Mouse (Mus musculus) C2C12 (cell line): ENCODE results near the gene Pifo. TPM values are rescaled to one million over a fixed set of nuclear protein-coding genes. Genes with fewer than 3 reads are reported as not detected.
"Not testable (repeated sequence)": the region's sequence is repeated elsewhere in the genome, so short reads cannot be mapped to it uniquely, and the experiment has no call there.

Experiments used
- H3K27me3 ChIP-seq: one replicate; pipeline ENCODE4 v1.6.1; 2011; ENCODE audit not compliant: control insufficient read depth, insufficient read depth, insufficient read length
- H3K36me3 ChIP-seq: one replicate; pipeline ENCODE4 v1.6.1; 2011; ENCODE audit not compliant: control insufficient read depth, insufficient read depth
- H3K4me3 ChIP-seq: one replicate; pipeline ENCODE4 v1.5.1; 2011; ENCODE audit warnings: mild to moderate bottlenecking, control low read depth; ENCODE audit not compliant: poor library complexity, insufficient read depth, severe bottlenecking
- H3K79me2 ChIP-seq: one replicate; pipeline ENCODE4 v1.6.1; 2011; ENCODE audit not compliant: control insufficient read depth, insufficient read depth
- H3K79me3 ChIP-seq: one replicate; pipeline ENCODE4 v1.6.1; 2011; ENCODE audit warnings: low read depth, control low read depth
- H3ac ChIP-seq: one replicate; pipeline ENCODE3; 2011; ENCODE audit warnings: low read depth; ENCODE audit not compliant: control insufficient read depth, insufficient read length
- CEBPB ChIP-seq: IDR thresholded peaks from one replicate; pipeline ENCODE4 v1.6.1; 2011; ENCODE audit warnings: low read depth, mild to moderate bottlenecking, control low read depth, moderate library complexity
- CTCF ChIP-seq: IDR thresholded peaks from one replicate; pipeline ENCODE4 v1.5.1; 2011; ENCODE audit not compliant: control insufficient read depth, insufficient read depth, insufficient read length
- FOSL1 ChIP-seq: IDR thresholded peaks from one replicate; pipeline ENCODE4 v1.8.0; 2011; ENCODE audit warnings: mild to moderate bottlenecking, low read length; ENCODE audit not compliant: poor library complexity, insufficient read depth, severe bottlenecking
- MAX ChIP-seq: IDR thresholded peaks from one replicate; pipeline ENCODE4 v1.6.1; 2011; ENCODE audit warnings: mild to moderate bottlenecking, control low read depth
- MYOD1 ChIP-seq: IDR thresholded peaks from one replicate; pipeline ENCODE4 v1.6.1; 2011; ENCODE audit warnings: low read depth; ENCODE audit not compliant: control insufficient read depth, insufficient read length
- MYOG ChIP-seq: IDR thresholded peaks from one replicate; pipeline ENCODE4 v1.6.1; 2011; ENCODE audit not compliant: control insufficient read depth, insufficient read length; ENCODE audit errors: extremely low read depth
- USF1 ChIP-seq: IDR thresholded peaks from one replicate; pipeline ENCODE4 v1.6.1; 2011; ENCODE audit warnings: low read depth, mild to moderate bottlenecking, control low read depth, moderate library complexity
- polyA plus RNA-seq: library from polyadenylated mRNA; unstranded; fragments of >200 nt; fragmentation: generic; extraction: Trizol; gene quantifications from one replicate; pipeline ENCODE4 v1.2.1, GENCODE M21; 2012; ENCODE audit warnings: missing spikeins

The Pifo gene
- polyA plus RNA-seq, 1 experiment: not detected

DNA sequence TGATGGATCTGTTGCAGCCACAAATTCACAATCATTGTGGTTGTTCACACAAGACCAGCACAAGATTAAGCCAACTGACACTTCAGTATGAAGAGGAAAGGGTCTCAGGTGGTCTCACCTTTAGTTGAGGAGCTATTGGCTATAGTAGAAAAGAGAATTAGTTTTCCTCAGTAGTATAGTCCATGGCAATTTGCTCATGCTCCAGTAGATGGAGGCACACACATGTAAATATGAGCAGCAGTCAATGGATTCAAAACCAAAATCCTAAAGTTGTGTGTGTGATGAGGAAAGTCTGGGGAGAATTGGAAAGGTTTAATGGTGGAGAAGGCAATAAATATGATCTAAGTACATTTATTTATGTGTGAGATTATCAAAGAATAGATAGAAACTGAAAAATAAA, 7.4 kb upstream of the Pifo start:
- H3ac ChIP-seq: no peak overlapping the region
- TF ChIP-seq MYOG (no peak), CTCF (no peak), MYOD1 (no peak), USF1 (no peak), FOSL1 (no peak), CEBPB (no peak), MAX (no peak)
- H3K27me3 ChIP-seq: no peaks in the 10 kb centered on the region
- no peaks in the 10 kb centered on the region for H3K79me2 ChIP-seq
- H3K36me3 ChIP-seq: no peaks in the 10 kb centered on the region
- H3K4me3 ChIP-seq: no peak overlapping the region
- H3K79me3 ChIP-seq: no peaks in the 10 kb centered on the region

DNA sequence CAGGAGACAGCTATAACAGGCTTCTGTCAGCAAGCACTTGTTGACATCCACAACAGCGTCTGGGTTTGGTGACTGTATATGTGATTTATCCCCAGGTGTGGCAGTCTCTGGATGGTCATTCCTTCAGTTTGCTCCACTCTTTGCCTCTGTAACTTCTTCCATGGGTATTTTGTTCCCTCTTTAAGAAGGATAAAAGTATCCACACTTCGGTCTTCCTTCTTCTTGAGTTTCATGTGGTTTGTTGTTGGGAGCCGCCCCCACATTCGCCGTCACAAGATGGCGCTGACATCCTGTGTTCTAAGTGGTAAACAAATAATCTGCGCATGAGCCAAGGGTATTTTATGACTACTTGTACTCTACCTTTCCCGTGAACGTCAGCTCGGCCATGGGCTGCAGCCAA, 11.1 kb downstream of the Pifo start:
- H3ac ChIP-seq, H3K4me3 ChIP-seq, H3K27me3 ChIP-seq, H3K36me3 ChIP-seq, H3K79me3 ChIP-seq, H3K79me2 ChIP-seq: not testable (repeated sequence)

DNA sequence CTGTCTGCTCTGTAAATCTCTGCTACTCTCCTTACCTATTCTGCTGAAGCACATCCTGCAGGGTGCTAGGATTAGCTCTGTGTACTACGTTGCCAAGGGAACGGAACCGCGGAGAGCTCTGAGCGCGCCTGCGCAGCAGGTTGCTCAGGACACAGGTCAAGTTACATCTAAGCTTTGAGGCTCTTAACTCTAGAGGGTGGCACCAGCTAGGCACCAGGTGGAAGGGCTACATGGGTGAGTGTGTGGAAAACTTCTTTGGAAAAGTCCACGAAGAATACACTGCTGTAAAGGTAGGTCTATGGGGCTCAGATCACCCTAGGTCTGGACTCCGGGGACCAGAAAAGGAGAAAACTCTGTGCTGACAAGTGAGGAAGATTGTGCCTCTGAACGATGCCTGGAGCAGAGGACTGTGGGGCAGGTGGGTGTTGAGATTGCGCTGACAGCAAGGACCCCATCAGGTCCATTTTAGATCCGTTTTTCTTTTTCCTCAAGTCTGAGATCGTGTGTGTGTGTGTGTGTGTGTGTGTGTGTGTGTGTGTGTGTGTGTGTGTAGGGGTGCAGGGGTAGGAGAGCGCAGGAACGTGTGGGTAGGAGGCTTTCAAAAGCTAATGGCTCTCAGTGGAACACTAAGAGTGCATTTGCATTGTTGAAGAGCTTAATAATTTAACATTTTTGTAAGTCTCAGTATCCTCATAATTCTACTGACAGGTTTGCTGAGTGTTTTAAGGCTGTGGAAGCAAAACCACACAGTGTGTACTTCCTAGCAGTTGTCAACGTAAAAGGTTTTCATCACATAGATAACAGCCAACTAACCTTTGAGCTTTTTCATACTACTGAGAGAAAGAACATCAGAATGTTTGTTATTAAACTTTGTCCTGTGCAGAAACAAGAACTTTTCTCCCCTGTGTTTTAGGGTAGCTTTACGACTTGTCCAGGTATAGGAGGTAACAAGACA, 12.8 kb downstream of the Pifo start:
- H3K27me3 ChIP-seq: no peaks in the 10 kb centered on the region
- H3K4me3 ChIP-seq: no peak overlapping the region
- no peaks in the 10 kb centered on the region for H3K79me2 ChIP-seq
- no peaks in the 10 kb centered on the region for H3K79me3 ChIP-seq
- TF ChIP-seq MYOG: no peak
- TF ChIP-seq CTCF: no peak
- TF ChIP-seq MYOD1: no peak
- no peak for TF ChIP-seq FOSL1
- TF ChIP-seq CEBPB: no peak
- TF ChIP-seq USF1: no peak
- no peak for TF ChIP-seq MAX
- H3ac ChIP-seq: no peak overlapping the region
- no peaks in the 10 kb centered on the region for H3K36me3 ChIP-seq

DNA sequence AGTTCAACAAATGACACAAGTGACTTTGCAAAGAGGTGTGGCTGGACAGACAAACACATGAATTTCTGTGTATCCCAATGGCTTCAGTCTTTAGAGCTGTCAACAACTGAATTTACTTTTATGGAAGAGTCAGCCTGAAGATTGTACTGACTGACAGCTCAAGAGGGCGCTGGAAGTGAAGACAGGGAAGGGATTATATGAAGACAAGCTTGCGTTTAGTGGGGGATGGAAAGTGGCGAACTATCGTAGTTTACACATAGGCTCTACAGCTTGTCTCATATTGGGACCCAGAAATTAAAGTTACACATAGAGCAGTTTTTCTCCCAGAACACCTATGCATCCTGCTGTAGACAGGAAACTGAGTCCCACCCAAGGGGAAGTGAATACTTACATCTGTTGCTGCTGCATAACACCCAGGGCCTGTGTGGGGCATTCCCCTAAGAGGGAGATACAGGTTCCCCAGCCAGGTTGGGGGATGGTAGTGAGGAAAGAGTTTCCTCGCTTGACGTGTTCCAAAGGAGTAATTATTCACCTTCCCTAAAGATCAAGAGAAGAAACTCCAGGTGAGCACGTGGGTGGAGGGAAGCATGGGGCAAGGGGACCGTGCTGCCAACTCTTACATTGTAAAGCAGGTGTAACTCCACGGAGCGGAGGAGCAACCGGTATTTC, 13.6 kb downstream of the Pifo start:
- Histone ChIP-seq H3K27me3 (no peaks in the 10 kb centered on the region), H3K79me2 (no peaks in the 10 kb centered on the region), H3K36me3 (no peaks in the 10 kb centered on the region), H3K4me3 (peak overlapping the region; percentile 2), H3ac (no peak overlapping the region), H3K79me3 (no peaks in the 10 kb centered on the region)
- TF ChIP-seq CEBPB (no peak), MAX (no peak), CTCF (no peak), USF1 (no peak), FOSL1 (no peak), MYOG (no peak), MYOD1 (no peak)

DNA sequence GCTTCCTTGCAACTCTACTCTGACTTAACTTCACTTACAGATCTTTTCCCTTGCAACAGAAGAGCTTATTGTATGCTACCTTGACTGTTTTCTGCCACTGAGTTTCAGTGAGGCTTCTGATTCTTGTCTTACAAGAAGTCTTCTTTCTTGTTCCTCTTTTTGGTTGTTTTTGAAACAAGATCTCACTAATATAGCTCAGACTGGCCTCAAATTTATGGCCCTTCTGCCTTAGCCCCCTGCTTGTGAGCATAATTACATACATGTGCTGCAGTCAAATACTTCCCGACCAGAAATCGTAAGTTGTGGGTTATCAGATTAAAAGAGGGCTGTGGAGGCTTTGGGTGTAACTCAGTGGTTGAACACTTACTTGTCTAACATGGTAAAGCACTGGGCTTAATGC, 19.7 kb downstream of the Pifo start:
- Histone ChIP-seq H3K79me2 (no peaks in the 10 kb centered on the region), H3K27me3 (no peaks in the 10 kb centered on the region), H3ac (no peak overlapping the region), H3K4me3 (no peak overlapping the region), H3K79me3 (no peaks in the 10 kb centered on the region), H3K36me3 (no peaks in the 10 kb centered on the region)
- TF ChIP-seq FOSL1 (no peak), CEBPB (no peak), USF1 (no peak), CTCF (no peak), MAX (no peak), MYOG (no peak), MYOD1 (no peak)

DNA sequence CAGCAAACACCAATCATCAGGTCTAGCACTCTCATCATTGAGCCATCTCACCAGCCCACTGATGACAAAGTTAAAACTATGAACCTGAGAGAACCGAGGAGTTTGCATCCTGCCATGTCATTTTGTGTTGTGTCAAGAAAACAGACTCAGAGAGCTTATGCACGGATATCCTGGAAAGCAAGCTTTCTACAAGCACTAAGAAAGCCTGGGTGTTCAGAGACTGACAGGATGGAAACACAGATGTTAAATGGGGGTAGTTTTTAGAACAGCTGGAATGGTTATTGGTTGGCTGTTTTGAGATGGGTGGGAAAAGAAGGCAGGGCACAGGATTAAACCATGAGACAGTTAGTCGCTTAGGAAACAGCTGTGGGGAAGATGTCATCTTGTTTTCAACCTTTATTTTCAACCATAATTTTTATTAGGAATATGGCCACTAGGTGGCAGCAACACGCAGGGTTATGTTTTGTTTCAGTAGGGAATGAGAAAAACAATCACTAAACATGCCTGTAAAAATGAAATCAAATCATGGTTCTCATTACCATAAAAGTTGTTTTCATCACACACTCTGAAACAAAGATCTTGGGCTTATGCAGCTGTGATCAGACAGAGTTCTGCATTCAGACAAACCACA, 22.7 kb downstream of the Pifo start:
- TF ChIP-seq FOSL1: no peak
- TF ChIP-seq USF1: no peak
- no peak for TF ChIP-seq MAX
- no peak for TF ChIP-seq CEBPB
- no peak for TF ChIP-seq MYOD1
- TF ChIP-seq CTCF: no peak
- no peak for TF ChIP-seq MYOG
- Histone ChIP-seq H3K79me2 (no peaks in the 10 kb centered on the region), H3K4me3 (no peak overlapping the region), H3K79me3 (no peaks in the 10 kb centered on the region), H3K36me3 (no peaks in the 10 kb centered on the region), H3K27me3 (no peaks in the 10 kb centered on the region), H3ac (no peak overlapping the region)

DNA sequence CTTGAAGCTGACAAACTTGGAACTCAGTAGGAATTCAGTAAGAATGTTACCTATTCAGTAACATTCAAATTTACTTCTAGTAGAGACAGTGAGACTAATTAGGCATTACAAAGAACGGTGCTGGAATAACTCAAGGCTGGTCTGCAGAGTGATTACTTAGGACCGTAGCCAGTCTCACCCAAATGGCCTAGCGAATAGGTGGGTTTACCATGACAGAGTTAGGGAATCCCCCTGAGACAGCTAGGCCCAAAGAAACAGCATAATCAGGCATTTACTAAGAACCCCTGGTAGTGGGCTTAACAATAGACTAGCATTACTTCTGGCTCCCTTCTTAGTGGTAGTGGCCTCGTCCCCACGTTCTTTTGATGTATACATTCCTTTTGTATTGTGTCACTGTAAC, 24.8 kb downstream of the Pifo start:
- H3K36me3 ChIP-seq, H3K79me3 ChIP-seq, H3ac ChIP-seq, H3K79me2 ChIP-seq, H3K27me3 ChIP-seq, H3K4me3 ChIP-seq: not testable (repeated sequence)
